Mouse (Mus musculus) adrenal gland, postnatal 10 days (tissue): ENCODE data around the gene Epha2. TPM values are rescaled to one million over a fixed set of nuclear protein-coding genes. Genes with fewer than 3 reads are reported as not detected.

Experiments
- DNase-seq: peaks from one replicate; pipeline ENCODE4 v3.0.0; 2021; ENCODE audit warnings: mixed read lengths
- long read RNA-seq, 2 experiments: library from polyadenylated mRNA; stranded (forward); transcript quantifications; one replicate each; pipeline ENCODE4 v2.0.0; 2021
- total RNA-seq, 2 experiments: library from RNA; stranded (reverse); gene quantifications; 2 replicates each; pipeline ENCODE4 v1.2.3; 2021

The Epha2 gene
- 10 to 100 TPM; 13.4 to 18.1 TPM for total RNA-seq
- long read RNA-seq, experiment 1, partial matches to known transcripts: 6 of 7 reads
- long read RNA-seq, experiment 1, other reads (novel, unspliced or antisense): 0 of 7 reads
- long read RNA-seq, experiment 2, partial matches to known transcripts: 4 of 7 reads
- long read RNA-seq, experiment 2, other reads (novel, unspliced or antisense): 0 of 7 reads

- peak; percentile 94 for DNase-seq
These were observed at the start of gene Epha2 for GRCm38 (mm10) chr4:141301116-141301553. TSS of gene Epha2 (plus strand) at chr4:141301240.

- DNase-seq: no peak
These were observed 48.4 kb upstream of the Epha2 start for GRCm38 (mm10) chr4:141252641-141253040.

GRCm38 (mm10) chr4:141254234-141254633 lies 46.8 kb upstream of the Epha2 start:
- peak; percentile 35 for DNase-seq

GRCm38 (mm10) chr4:141257440-141257839 lies 43.6 kb upstream of the Epha2 start:
- no peak for DNase-seq

- DNase-seq: no peak
These were observed 41.6 kb upstream of the Epha2 start for GRCm38 (mm10) chr4:141259413-141259812.

GRCm38 (mm10) chr4:141260007-141260723 lies 40.9 kb upstream of the Epha2 start:
- DNase-seq: peak; percentile 70

GRCm38 (mm10) chr4:141262906-141263637 lies 38.0 kb upstream of the Epha2 start:
- DNase-seq: peak; percentile 56

- DNase-seq: no peak
These were observed 34.9 kb upstream of the Epha2 start for GRCm38 (mm10) chr4:141265979-141266637.

- DNase-seq: no peak
These were observed 33.8 kb upstream of the Epha2 start for GRCm38 (mm10) chr4:141267250-141267649.

GRCm38 (mm10) chr4:141267837-141268236 lies 33.2 kb upstream of the Epha2 start:
- peak; percentile 74 for DNase-seq

- no peak for DNase-seq
These were observed 32.7 kb upstream of the Epha2 start for GRCm38 (mm10) chr4:141268350-141268749.

- DNase-seq: no peak
These were observed 32.0 kb upstream of the Epha2 start for GRCm38 (mm10) chr4:141269080-141269479.

GRCm38 (mm10) chr4:141270201-141270940 lies 30.7 kb upstream of the Epha2 start:
- no peak for DNase-seq

GRCm38 (mm10) chr4:141271228-141271627 lies 29.8 kb upstream of the Epha2 start:
- DNase-seq: no peak

- DNase-seq: no peak
These were observed 29.3 kb upstream of the Epha2 start for GRCm38 (mm10) chr4:141271721-141272120.

- DNase-seq: no peak
These were observed 28.2 kb upstream of the Epha2 start for GRCm38 (mm10) chr4:141272878-141273277.

- DNase-seq: peak; percentile 94
These were observed 27.7 kb upstream of the Epha2 start for GRCm38 (mm10) chr4:141273296-141273695.

- no peak for DNase-seq
These were observed 26.3 kb upstream of the Epha2 start for GRCm38 (mm10) chr4:141274485-141275341.

GRCm38 (mm10) chr4:141277157-141277556 lies 23.9 kb upstream of the Epha2 start:
- DNase-seq: no peak

- peak; percentile 80 for DNase-seq
These were observed 22.9 kb upstream of the Epha2 start for GRCm38 (mm10) chr4:141278154-141278553.

GRCm38 (mm10) chr4:141279327-141279726 lies 21.7 kb upstream of the Epha2 start:
- DNase-seq: no peak
